Mouse (Mus musculus) spleen, postnatal 14 days (tissue): Measurements from ENCODE around the gene Slc4a4.
"Not testable (repeated sequence)": the region's sequence is repeated elsewhere in the genome, so short reads cannot be mapped to it uniquely, and the experiment has no call there.

Source experiments
- DNase-seq, 2 experiments: peaks; one replicate each; pipeline ENCODE4 v3.0.0; 2021 to 2022; ENCODE audit warnings: low spot score in 2 of 2

The Slc4a4 gene

DNA sequence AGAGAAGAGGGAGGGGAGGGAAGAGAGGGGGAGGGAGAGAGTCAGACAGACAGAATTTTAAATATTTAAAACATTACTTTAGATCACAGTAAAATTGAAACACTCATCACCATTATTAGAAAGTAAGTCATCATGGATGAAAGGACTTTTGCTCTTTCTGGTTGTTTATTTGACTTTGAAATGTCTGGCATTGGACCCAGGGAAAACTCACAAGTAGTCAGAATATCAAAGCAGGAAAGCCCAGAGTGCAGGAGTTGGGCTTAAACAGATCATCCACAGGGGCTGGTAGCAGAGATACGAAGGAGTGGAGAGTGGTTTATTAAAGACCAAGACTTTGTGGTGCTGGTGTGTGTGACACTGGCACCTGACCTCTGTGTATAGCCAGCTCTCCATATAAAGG, 191.1 kb downstream of the Slc4a4 start:
- no peak for DNase-seq

DNA sequence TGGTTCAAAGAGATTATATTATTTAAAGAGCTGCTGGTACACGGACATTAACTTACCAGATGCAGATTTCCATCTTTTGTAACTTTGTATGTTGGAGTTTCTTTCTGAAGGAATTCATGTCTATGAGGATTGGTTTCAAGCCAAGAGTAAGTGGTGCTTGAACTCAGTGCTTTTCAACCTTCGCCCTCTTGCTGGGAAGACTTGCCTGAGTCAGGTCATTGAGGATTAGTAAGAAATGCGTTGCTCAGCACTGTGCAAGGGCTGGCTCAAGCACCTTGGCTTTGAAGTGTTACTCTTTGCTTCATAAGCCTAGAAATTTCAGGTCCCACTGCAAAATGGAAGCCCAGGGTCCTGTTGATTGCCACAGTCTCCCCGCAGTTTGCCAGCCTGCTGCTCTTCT, 196.9 kb downstream of the Slc4a4 start:
- no peak for DNase-seq

GRCm38 (mm10) chr5:89087916-89088315, 201.3 kb downstream of the Slc4a4 start:
- DNase-seq, result no peak

- DNase-seq, result no peak
Observed at GRCm38 (mm10) chr5:89088462-89088861, 201.8 kb downstream of the Slc4a4 start.

DNA sequence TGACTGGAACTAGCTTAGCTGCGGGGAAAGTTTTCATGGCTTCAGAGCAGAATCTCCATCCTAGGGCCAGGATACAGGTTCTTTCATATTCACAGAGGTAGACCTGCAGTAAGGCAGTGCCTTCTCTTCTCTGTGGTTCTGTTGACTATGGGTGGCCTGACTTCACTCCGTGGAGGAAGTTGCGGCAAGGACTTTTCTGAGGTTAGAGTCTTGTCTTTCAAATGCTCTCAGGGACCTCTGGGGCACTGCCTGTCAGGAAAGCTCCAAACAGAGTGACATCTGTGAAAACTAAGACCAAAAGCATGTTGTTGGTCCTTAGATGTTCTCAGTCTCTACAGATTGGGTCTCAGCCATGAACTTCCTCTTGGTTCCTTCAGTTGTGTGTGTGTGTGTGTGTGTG, 203.5 kb downstream of the Slc4a4 start:
- DNase-seq, result no peak

DNA sequence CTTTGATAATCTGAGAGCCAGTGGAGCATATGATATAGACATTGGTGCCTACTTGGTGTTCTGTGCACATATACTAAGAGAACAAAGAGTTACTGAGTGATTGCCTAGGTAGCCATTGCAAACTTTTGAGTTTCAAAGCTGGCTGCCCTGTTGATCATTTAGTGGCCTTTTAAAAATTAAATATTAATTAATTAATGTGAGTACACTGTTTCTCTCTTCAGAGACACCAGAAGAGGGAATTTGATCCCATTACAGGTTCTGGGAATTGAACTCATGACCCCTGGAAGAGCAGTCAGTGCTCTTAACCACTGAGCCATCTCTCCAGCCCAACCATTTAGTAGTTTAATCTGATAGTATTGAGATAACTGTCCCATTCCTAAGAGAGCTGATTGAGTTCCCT, 209.8 kb downstream of the Slc4a4 start:
- no peak for DNase-seq

DNA sequence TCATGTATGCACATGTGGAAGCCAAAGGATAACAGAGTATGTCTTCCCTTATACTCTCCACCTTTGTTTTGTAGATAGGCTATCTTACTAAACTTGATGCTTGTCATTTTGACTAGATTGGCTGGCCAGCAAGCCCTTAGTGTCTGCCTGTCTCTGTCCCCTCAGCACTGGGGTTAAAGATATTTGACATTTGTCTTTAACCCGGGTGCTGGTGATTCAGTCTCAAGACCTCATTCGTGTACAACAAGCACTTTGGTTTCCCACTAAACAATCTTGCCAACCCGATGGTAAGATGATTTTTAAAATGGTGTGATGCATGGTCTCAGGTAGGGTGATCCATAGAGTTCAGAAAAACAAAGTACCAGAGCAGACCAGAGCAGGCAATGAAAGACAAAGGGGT, 210.7 kb downstream of the Slc4a4 start:
- DNase-seq, result no peak

DNA sequence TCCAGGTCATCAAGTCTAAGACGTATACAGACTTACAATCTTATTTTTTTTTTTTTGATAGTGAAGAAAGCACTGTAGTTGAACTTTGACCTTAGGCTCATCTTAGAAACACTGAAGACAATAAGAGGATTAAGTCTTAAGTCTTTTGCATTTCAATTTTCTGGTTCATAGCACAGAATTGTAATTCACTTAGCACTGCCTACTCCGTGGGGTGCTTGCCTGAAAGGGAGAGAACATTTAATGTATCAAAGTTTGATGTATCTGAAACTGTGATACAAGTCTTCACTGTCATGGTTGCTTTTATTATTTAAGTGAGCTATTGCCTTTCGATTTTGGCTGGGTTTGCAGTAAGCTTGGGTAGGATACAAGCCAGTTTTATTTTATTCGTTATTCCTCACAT, 211.5 kb downstream of the Slc4a4 start:
- no peak for DNase-seq

- no peak for DNase-seq
Observed at GRCm38 (mm10) chr5:89099886-89100285, 213.3 kb downstream of the Slc4a4 start.

- DNase-seq, result no peak
Observed at GRCm38 (mm10) chr5:89102560-89102959, 215.9 kb downstream of the Slc4a4 start.

DNA sequence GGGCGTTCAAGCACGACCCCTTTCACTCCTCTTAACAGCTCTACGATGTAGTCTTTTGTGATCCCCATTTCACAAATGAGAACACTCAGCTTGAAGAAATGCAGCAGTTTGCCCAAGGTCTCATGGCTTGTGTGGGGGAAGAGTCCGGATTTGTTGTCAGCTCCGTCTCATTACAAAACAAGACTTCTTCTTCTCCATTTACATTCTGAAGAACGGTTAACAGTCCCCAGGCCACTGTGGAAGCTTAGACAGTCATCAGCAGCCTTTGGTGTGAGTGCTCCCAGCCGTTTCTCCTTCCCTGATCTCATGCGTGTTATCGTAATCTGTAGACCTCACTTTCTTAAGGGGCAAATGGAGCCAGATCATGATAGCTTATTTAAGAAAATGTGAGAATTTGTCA, 218.7 kb downstream of the Slc4a4 start:
- no peak for DNase-seq

GRCm38 (mm10) chr5:89106217-89106616, 219.6 kb downstream of the Slc4a4 start:
- no peak for DNase-seq

- DNase-seq, result no peak
Observed at GRCm38 (mm10) chr5:89108809-89109208, 222.2 kb downstream of the Slc4a4 start.

DNA sequence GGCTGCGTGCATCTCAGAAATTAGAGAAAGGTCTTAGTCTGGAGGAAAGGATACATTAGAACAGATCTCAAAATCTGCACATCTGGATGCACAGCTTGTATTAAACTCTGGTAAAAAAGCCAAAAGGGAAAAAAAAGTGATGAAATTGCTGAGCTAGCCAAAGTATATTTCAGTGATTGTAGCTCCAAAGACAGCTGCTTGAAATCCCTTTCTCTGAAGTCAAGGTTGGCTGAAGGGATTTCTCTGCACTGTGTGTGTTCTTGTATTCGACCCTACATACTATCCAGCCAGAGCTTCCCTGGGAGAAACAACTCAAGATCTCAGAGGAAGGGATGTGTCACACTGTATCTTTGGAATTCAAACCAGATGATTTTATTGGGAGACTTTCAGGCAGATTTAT, 223.2 kb downstream of the Slc4a4 start:
- no peak for DNase-seq

GRCm38 (mm10) chr5:89111987-89112386, 225.4 kb downstream of the Slc4a4 start:
- DNase-seq, result not testable (repeated sequence)

DNA sequence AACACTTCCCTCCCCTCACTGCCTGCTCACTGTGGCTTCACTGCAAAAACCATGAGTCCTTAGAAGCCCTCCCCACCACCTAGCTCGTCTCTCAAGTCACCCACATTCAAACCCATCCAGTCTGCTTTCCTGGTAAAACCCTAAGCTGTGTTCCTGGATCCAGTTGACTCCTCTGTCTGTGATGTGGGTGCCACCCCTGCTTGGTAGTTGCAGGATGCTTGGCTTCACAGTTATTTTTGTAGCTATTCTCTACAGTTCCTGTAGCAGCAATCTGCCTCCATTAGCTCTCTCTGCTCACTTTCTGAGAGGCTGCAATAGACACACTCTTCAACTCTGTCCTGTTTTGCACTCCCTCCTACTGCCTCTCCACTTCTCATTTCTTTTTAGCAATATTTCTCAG, 234.3 kb downstream of the Slc4a4 start:
- DNase-seq, result no peak

GRCm38 (mm10) chr5:89123270-89123903, 236.8 kb downstream of the Slc4a4 start:
- DNase-seq, result no peak

- DNase-seq, result no peak
Observed at GRCm38 (mm10) chr5:89128210-89128609, 241.6 kb downstream of the Slc4a4 start.

GRCm38 (mm10) chr5:89135776-89136175, 249.2 kb downstream of the Slc4a4 start:
- no peak for DNase-seq

- no peak for DNase-seq
Observed at GRCm38 (mm10) chr5:89140070-89140469, 253.5 kb downstream of the Slc4a4 start.

DNA sequence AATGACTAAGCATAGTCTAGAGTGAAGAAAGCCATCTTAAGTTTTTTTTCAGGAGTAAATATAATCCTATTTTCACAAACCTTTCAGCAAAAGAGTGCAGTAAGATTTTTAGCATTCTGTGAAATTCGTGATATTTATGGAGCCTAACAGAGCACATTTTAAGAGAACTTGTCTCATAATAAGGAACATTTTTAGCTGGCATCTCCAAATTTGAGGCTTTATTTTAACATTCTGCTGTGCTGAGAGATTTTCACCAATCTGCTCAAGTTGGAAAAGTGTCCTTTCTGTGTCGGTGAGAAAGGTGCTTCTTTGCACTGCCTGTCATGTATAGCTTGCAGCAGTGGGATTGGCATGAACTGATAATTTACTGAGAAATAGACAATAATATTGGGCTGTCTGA, 255.1 kb downstream of the Slc4a4 start:
- no peak for DNase-seq

GRCm38 (mm10) chr5:89146276-89146675, 259.7 kb downstream of the Slc4a4 start:
- no peak for DNase-seq

DNA sequence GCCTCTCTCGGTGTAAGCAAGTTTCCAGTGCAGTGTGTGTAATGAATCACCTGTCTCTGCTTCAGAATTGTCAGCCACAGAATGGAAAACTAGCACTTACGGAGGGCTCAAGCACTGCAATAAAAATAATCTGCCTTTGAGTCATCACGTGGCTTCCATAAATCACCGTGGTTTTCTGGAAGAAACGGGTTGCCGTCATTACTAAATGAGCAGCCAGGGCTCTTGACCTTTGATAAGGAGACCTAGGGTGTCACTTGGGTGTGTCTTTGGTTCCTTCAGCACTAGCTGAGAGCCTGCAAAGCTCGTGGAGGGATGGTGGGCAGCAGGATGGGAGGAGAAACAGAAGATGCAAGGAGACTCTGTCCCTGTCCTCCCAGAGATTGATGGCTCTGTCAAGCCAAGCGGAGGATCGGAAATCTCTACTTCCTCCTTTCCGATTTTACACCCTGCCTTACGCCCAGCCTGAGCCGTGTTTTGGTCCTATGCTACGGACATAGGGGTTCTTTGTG, 260.7 kb downstream of the Slc4a4 start:
- DNase-seq, result no peak

DNA sequence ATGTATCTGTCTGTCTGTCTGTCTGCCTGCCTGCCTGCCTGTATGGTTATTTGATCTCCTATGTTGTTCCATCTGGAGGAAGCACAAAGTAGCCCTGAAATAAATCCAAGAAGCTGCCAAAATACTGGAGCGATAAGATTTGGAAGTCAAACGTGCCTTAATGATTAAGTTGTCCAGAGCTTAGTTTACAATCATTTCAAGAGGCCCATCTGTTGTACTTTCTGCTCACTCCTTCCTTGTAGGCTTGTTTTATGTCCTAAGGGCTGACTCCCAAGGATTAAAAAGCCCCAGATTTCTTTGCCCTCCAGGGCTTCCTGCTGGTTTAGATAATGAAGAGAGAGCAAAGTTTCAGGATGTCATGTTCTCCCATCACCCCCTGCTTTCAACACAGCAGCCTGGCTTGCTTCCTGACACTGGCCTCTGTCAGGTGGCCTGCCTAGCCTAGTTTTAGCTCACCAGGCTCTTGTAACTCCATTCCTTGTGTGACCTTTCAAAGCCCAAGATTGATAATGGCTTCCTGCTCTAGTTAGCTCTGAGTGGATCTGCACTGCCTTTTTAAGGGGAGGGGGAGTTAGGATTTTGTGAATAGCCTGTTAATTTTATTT, 262.9 kb downstream of the Slc4a4 start:
- no peak for DNase-seq
